Mouse (Mus musculus): ENCODE data around the gene Rbm5. TPM values are rescaled to one million over a fixed set of nuclear protein-coding genes. Genes with fewer than 3 reads are reported as not detected.

Rbm5 gene
- polyA plus RNA-seq, 1 experiment from 2014 or later: 48.9 TPM

GRCm38 (mm10) chr9:107714221-107714952 is 56.4 kb downstream of the Rbm5 start:
- Histone ChIP-seq H3K9ac (ENCODE audit: low read depth, low read length) (no peak overlapping the region), H3K4me1 (replicated peaks; ENCODE audit: control insufficient read depth, insufficient read depth, low read length) (no peaks in the 10 kb centered on the region)

GRCm38 (mm10) chr9:107709697-107710483 is 60.9 kb downstream of the Rbm5 start, which contains the start of gene Sema3f:
Sema3f (minus strand) TSS chr9:107710475.
- Histone ChIP-seq H3K9ac (ENCODE audit: low read depth, low read length) (peak within 1 kb of the TSS; percentile 72), H3K27me3 (replicated peaks; ENCODE audit: control insufficient read depth, insufficient read depth, low read length) (peaks cover 4% of the 10 kb centered on the region; the same call in 1 of the 2 replicates), H3K4me1 (replicated peaks; ENCODE audit: control insufficient read depth, insufficient read depth, low read length) (peaks cover 3% of the 10 kb centered on the region; the same call in 1 of the 2 replicates), H3K4me3 (ENCODE audit: low read depth, low read length) (peak within 1 kb of the TSS; percentile 59), H3K36me3 (ENCODE audit: control insufficient read depth, insufficient read depth) (0 out of 2 replicates have a peak, but pooled peaks cover 7% of the 10 kb centered on the region), H3K4me2 (replicated peaks; ENCODE audit: low read depth) (peak within 1 kb of the TSS; percentile 99), H3K9me3 (ENCODE audit: control insufficient read depth) (no peaks in the 10 kb centered on the region), H3K27ac (ENCODE audit: low read depth, low read length) (peak within 1 kb of the TSS; percentile 66; the same call in 1 of the 2 replicates)
- TF ChIP-seq CTCF (IDR thresholded peaks at IDR 0.05; ENCODE audit: low read depth): peak; percentile 79
- WGBS: 2% methylated on average over 46 of the region's 86 CpGs
- peak; percentile 86 for ATAC-seq

More at GRCm38 (mm10) chr9:107714221-107714952, 56.4 kb downstream of the Rbm5 start:
- 22% methylated on average over 12 of the region's 12 CpGs for WGBS
- no peak for ATAC-seq
- Histone ChIP-seq H3K4me2 (replicated peaks; ENCODE audit: low read depth) (no peak overlapping the region), H3K36me3 (ENCODE audit: control insufficient read depth, insufficient read depth) (no peaks in the 10 kb centered on the region), H3K9me3 (ENCODE audit: control insufficient read depth) (no peaks in the 10 kb centered on the region), H3K4me3 (ENCODE audit: low read depth, low read length) (no peak overlapping the region), H3K27me3 (replicated peaks; ENCODE audit: control insufficient read depth, insufficient read depth, low read length) (no peaks in the 10 kb centered on the region), H3K27ac (ENCODE audit: low read depth, low read length) (no peak overlapping the region)
- TF ChIP-seq CTCF (IDR thresholded peaks at IDR 0.05; ENCODE audit: low read depth): peak; percentile 10; the same call in 1 of the 2 replicates

- under 1% methylated on average over 53 of the region's 55 CpGs for WGBS
- Histone ChIP-seq H3K4me3 (ENCODE audit: low read depth, low read length) (peak overlapping the region; percentile 59), H3K4me1 (replicated peaks; ENCODE audit: control insufficient read depth, insufficient read depth, low read length) (peaks cover 6% of the 10 kb centered on the region), H3K9ac (ENCODE audit: low read depth, low read length) (peak overlapping the region; percentile 72), H3K36me3 (ENCODE audit: control insufficient read depth, insufficient read depth) (0 out of 2 replicates have a peak, but pooled peaks cover 8% of the 10 kb centered on the region), H3K27me3 (replicated peaks; ENCODE audit: control insufficient read depth, insufficient read depth, low read length) (peaks cover 4% of the 10 kb centered on the region; the same call in 1 of the 2 replicates), H3K9me3 (ENCODE audit: control insufficient read depth) (no peaks in the 10 kb centered on the region), H3K27ac (ENCODE audit: low read depth, low read length) (peak overlapping the region; percentile 66; the same call in 1 of the 2 replicates), H3K4me2 (replicated peaks; ENCODE audit: low read depth) (peak overlapping the region; percentile 99)
- ATAC-seq: peak; percentile 17; the same call in 1 of the 2 replicates
- no peak for TF ChIP-seq CTCF (IDR thresholded peaks at IDR 0.05; ENCODE audit: low read depth)
Observed at GRCm38 (mm10) chr9:107709096-107709696, 61.6 kb downstream of the Rbm5 start.

- Histone ChIP-seq H3K27me3 (replicated peaks; ENCODE audit: control insufficient read depth, insufficient read depth, low read length) (peaks cover 4% of the 10 kb centered on the region; the same call in 1 of the 2 replicates), H3K9me3 (ENCODE audit: control insufficient read depth) (no peaks in the 10 kb centered on the region), H3K27ac (ENCODE audit: low read depth, low read length) (no peak overlapping the region), H3K36me3 (ENCODE audit: control insufficient read depth, insufficient read depth) (0 out of 2 replicates have a peak, but pooled peaks cover 8% of the 10 kb centered on the region), H3K4me1 (replicated peaks; ENCODE audit: control insufficient read depth, insufficient read depth, low read length) (peaks cover 10% of the 10 kb centered on the region), H3K4me3 (ENCODE audit: low read depth, low read length) (peak overlapping the region; percentile 59), H3K4me2 (replicated peaks; ENCODE audit: low read depth) (peak overlapping the region; percentile 99), H3K9ac (ENCODE audit: low read depth, low read length) (peak overlapping the region; percentile 72)
- ATAC-seq: no peak
- WGBS: 11% methylated on average over 21 of the region's 21 CpGs
- 0 out of 2 replicates have a peak, but pooled peaks have one; percentile 2 for TF ChIP-seq CTCF (IDR thresholded peaks at IDR 0.05; ENCODE audit: low read depth)
Observed at GRCm38 (mm10) chr9:107708439-107709095, 62.2 kb downstream of the Rbm5 start.

GRCm38 (mm10) chr9:107707701-107708438 is 62.9 kb downstream of the Rbm5 start:
- Histone ChIP-seq H3K27ac (ENCODE audit: low read depth, low read length) (no peak overlapping the region), H3K4me3 (ENCODE audit: low read depth, low read length) (peak overlapping the region; percentile 59), H3K36me3 (ENCODE audit: control insufficient read depth, insufficient read depth) (0 out of 2 replicates have a peak, but pooled peaks cover 8% of the 10 kb centered on the region), H3K9me3 (ENCODE audit: control insufficient read depth) (no peaks in the 10 kb centered on the region), H3K9ac (ENCODE audit: low read depth, low read length) (peak overlapping the region; percentile 72; the same call in 1 of the 2 replicates), H3K4me2 (replicated peaks; ENCODE audit: low read depth) (peak overlapping the region; percentile 99), H3K4me1 (replicated peaks; ENCODE audit: control insufficient read depth, insufficient read depth, low read length) (peaks cover 10% of the 10 kb centered on the region), H3K27me3 (replicated peaks; ENCODE audit: control insufficient read depth, insufficient read depth, low read length) (peaks cover 4% of the 10 kb centered on the region; the same call in 1 of the 2 replicates)
- ATAC-seq: no peak
- TF ChIP-seq CTCF (IDR thresholded peaks at IDR 0.05; ENCODE audit: low read depth): no peak
- whole genome bisulfite sequencing: 4% methylated on average over 17 of the region's 17 CpGs
